Mouse (Mus musculus): ENCODE data around the gene Hamp.

GRCm38 (mm10) chr7:30914732-30915131 lies 29.1 kb downstream of the Hamp start, which contains the start of gene Mag:
- no peak for TF ChIP-seq CTCF (IDR thresholded peaks at IDR 0.05; ENCODE audit: control insufficient read depth, insufficient read depth, insufficient replicate concordance, low read depth, low read length)
- no peak for TF ChIP-seq POLR2A (IDR thresholded peaks at IDR 0.05; ENCODE audit: control insufficient read depth, low read depth, low read length)
